Mouse (Mus musculus) cortical plate, adult 2 months (tissue): ENCODE results near the gene Arid3b. TPM values are rescaled to one million over a fixed set of nuclear protein-coding genes. Genes with fewer than 3 reads are reported as not detected.

Source experiments
- H3K27ac ChIP-seq: fragments of 200-500 bp; 2 replicates; pipeline ENCODE4 v1.5.1; 2012; ENCODE audit warnings: low read length, control low read depth, inconsistent platforms; ENCODE audit not compliant: insufficient read depth
- H3K4me1 ChIP-seq: fragments of 200-500 bp; 2 replicates; pipeline ENCODE4 v1.6.1; 2011; ENCODE audit warnings: low read length; ENCODE audit not compliant: control insufficient read depth, insufficient read depth
- H3K4me3 ChIP-seq: fragments of 200-500 bp; 2 replicates; pipeline ENCODE4 v1.5.1; 2011; ENCODE audit warnings: mild to moderate bottlenecking, low read length, control low read depth; ENCODE audit not compliant: insufficient read depth
- CTCF ChIP-seq: fragments of 200-500 bp; IDR thresholded peaks from 2 replicates; pipeline ENCODE4 v1.5.1; 2011; ENCODE audit warnings: mild to moderate bottlenecking, control low read depth, low read length; ENCODE audit not compliant: insufficient read depth; ENCODE audit errors: extremely low read depth
- POLR2A ChIP-seq: fragments of 200-500 bp; IDR thresholded peaks from 2 replicates; pipeline ENCODE4 v1.6.1; 2011; ENCODE audit warnings: mild to moderate bottlenecking, low read length, control low read depth; ENCODE audit not compliant: insufficient read depth; ENCODE audit errors: extremely low read depth
- polyA plus RNA-seq: library from polyadenylated mRNA; depleted of rRNA; stranded (reverse); fragments of >200 nt; gene quantifications from 2 replicates; pipeline ENCODE4 v1.2.3, GENCODE M21; 2012

Arid3b gene
- polyA plus RNA-seq, 1 experiment: 8.5 TPM

DNA sequence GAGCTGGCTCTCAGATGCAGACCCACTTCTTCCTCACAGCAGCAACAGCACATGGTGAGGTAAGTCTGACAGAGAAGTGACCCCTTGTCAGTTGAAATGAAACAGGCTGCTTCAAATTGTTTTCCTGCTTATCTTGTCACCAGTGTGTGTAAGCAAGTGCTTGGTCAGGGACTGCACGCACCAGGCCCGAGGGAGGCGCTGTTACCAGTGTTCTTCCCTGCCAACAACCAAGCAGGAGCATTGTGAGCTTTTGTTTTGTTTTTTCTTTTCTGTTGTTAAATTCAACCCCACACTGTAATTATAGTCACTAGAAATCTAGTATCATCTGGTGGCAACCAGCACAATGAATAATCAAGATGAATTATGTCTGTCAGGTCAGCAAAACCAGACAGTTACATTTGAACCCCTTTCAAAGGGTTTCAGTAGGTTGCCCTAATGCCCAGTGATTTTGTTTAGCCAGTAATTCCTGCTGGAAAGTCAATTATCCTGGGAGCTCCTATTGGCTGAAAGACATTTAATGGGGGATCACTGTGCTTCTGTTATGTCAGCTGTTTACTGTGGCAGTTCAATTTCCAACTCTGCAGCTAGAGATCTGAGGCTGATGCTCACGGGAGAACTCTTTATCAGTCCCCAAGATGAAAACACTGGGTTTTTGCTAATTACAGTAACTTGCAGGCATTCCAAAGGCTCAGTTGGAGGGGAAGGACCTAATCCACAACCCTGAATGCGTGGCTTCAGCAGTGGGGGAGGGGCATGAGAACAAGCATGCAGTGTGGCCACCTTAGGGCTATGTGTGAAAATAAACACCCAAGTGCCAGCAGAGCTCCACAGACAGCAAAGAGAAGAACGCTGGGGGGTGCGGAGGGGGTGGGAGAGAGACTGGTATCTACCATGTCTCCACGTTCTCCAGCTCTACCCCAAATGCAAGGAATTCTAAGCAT is 24.5 kb downstream of the Arid3b start:
- no peak overlapping the region for H3K27ac ChIP-seq

DNA sequence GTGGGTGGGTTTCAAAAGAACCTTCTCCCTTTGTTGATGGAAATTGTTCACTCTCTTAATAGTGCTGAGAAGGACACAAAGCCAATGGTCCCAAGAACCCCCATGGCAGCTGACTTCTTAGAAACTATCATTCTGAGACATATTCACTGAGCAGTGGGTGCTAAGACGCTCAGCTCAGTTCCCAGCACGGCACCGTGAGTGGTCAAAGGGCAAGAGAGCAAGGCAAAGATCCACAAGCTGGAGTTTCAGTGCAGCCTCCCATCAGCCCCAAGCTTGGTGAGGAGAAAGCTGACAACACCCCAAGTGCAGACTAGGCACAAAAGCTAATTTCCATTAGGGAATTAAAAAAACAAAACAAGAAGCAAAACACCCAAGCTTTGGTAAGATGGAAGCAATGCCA is 25.9 kb downstream of the Arid3b start:
- no peak for TF ChIP-seq CTCF
- TF ChIP-seq POLR2A: no peak
- Histone ChIP-seq H3K4me3 (no peak overlapping the region), H3K27ac (no peak overlapping the region), H3K4me1 (peaks cover 2% of the 10 kb centered on the region; the same call in 1 of the 2 replicates)

More for the DNA sequence above, 24.5 kb downstream of the Arid3b start:
- no peak overlapping the region for H3K4me3 ChIP-seq
- H3K4me1 ChIP-seq: peaks cover 2% of the 10 kb centered on the region; the same call in 1 of the 2 replicates
- TF ChIP-seq POLR2A: no peak

DNA sequence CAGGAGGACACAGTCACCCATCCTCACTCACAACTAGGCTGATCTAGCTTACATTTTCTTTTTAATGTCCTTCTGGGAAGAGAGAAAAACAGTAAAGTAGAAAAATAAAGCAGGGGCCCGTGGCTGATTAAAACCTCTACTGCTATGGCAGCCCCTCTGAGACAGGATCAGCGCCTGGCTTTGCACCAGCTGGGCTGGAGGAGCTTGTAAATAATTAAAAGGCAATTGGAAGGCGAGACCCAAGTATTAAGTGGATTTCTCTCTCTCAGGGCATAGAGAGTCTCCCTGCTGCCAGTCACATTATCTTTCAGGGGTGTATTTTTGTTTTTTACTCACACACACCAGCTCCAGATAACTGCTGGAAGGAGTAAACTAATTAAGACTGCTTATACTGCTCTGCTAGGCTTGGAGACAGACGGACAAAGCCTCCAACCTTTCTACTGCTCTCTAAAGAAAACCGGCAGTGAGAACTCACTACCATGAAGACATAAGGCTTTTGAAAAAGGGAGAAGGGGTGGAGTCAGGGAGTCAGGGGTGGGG is 27.8 kb downstream of the Arid3b start:
- no peak overlapping the region for H3K27ac ChIP-seq
- no peak for TF ChIP-seq CTCF
- no peak for TF ChIP-seq POLR2A
- H3K4me1 ChIP-seq: no peaks in the 10 kb centered on the region
- no peak overlapping the region for H3K4me3 ChIP-seq

GRCm38 (mm10) chr9:57807174-57807651 is 29.4 kb downstream of the Arid3b start:
- Histone ChIP-seq H3K4me3 (no peak overlapping the region), H3K27ac (no peak overlapping the region), H3K4me1 (no peaks in the 10 kb centered on the region; the same call in 1 of the 2 replicates)
- TF ChIP-seq CTCF (no peak), POLR2A (no peak)

GRCm38 (mm10) chr9:57806066-57806481 is 30.5 kb downstream of the Arid3b start:
- no peak overlapping the region for H3K4me3 ChIP-seq
- no peak for TF ChIP-seq CTCF
- no peak for TF ChIP-seq POLR2A
- H3K27ac ChIP-seq: no peak overlapping the region
- H3K4me1 ChIP-seq: no peaks in the 10 kb centered on the region; the same call in 1 of the 2 replicates

DNA sequence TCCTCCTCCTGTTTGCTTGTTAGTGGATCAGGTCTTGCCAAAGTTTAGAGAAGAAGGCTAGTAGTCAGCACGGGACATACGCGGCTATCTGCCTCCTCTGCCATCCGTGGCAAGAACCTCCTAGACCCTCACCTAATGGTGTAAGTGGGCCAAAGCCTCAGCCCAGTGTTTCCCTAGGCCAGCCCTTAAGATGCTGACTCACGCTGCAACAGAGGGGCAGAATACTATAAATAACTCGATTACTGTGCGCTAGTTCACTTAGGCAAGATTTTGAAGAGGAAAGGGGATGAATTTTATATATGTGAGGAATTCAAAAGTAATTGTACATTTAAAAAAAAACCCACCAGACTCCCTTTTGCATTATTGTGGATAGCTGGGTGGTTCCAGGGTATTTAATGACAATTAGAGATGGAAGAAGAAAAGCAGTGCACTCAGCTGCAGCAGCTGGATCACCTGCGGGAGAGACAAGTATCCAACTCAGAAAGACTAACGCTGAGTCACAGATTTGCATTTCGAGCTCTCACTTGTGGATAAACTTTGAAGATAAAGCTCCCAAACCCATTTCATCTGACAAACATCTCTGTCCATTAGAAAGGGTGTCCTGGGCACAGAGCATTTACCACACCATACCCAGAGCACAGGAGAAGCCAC is 31.4 kb downstream of the Arid3b start:
- no peak for TF ChIP-seq CTCF
- no peak for TF ChIP-seq POLR2A
- H3K4me1 ChIP-seq: no peaks in the 10 kb centered on the region; the same call in 1 of the 2 replicates

GRCm38 (mm10) chr9:57803839-57804238 is 32.8 kb downstream of the Arid3b start:
- H3K27ac ChIP-seq: no peak overlapping the region
- H3K4me3 ChIP-seq: no peak overlapping the region
- H3K4me1 ChIP-seq: no peaks in the 10 kb centered on the region; the same call in 1 of the 2 replicates
- TF ChIP-seq POLR2A (no peak), CTCF (no peak)

More for the DNA sequence above, 31.4 kb downstream of the Arid3b start:
- Histone ChIP-seq H3K4me3 (no peak overlapping the region), H3K27ac (no peak overlapping the region)

DNA sequence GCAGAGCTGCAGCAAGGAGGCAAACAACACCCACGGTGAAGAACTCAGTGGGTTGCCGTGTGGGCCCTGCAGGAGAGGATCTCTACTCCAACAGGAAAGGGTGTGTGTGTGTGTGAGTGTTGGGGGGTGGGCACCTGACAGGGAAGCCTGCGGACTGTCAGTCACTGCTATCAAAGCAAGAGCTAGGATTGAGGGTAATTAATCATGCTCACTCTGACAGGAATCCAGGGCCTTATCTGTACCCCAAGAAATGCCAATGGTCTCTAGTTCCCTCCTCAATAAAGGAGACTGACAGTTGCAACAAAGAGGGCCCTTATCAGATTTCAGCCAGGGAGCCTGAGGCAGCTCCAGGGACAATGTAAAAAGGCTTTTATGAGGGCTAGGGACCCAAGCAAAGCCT is 33.5 kb downstream of the Arid3b start:
- H3K27ac ChIP-seq: no peak overlapping the region
- TF ChIP-seq CTCF (no peak), POLR2A (no peak)
- no peaks in the 10 kb centered on the region; the same call in 1 of the 2 replicates for H3K4me1 ChIP-seq
- H3K4me3 ChIP-seq: no peak overlapping the region

DNA sequence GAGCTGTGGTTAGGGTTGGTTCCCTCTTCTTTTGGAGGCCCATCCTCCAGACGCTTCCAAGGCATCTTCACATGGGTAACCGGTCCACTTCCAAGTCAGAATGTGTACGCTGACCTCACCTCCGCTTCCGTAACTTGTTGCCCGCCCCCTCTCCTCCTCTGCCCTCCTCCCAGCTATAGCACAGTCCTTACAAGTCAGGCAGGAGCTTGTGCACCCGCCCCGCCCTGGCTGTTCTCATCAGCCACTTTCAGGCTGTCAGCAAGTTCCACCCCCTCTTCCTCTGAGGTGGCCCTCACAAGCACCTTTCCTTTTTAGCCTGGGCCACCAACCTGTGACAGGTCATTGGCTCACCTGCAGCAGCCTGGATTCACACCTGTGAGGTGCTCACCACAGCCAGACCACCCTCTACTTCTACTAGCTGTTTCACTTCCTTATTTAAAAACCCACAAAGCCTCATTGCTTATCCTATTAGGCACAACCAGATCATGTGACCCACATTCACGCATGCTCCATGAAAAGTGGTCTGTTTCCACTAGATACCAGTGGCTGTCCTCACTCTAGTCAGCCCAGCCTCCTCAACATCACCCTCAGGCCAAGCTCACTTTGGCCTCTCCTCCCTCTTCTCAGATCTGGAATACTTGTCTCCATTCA is 36.1 kb downstream of the Arid3b start:
- Histone ChIP-seq H3K4me1 (no peaks in the 10 kb centered on the region; the same call in 1 of the 2 replicates), H3K4me3 (no peak overlapping the region), H3K27ac (no peak overlapping the region)
- TF ChIP-seq CTCF (no peak), POLR2A (no peak)
